Mouse (Mus musculus) brain, embryonic 18.5 days (tissue): Measurements from ENCODE around the gene Vmn2r45.
"Not testable (repeated sequence)": the region's sequence is repeated elsewhere in the genome, so short reads cannot be mapped to it uniquely, and the experiment has no call there.

ENCODE experiments used
- DNase-seq: peaks from one replicate; pipeline ENCODE4 v3.0.0-alpha.2; 2012; ENCODE audit warnings: low read depth, low spot score

Gene Vmn2r45

GRCm38 (mm10) chr7:8488975-8489374, at the start of gene Vmn2r45:
Vmn2r45 (minus strand) TSS chr7:8489075.
- DNase-seq: not testable (repeated sequence)
